Mouse (Mus musculus) CH12F3 (cell line): ENCODE measurements around the gene Ttc16.

Source experiments
- in situ Hi-C: fragments of 300-500 bp; cut with MboI; formaldehyde crosslinking; loops from 2 replicates; pipeline ENCODE4 v1.14.3; 2020; ENCODE audit warnings: low sequenced_read_pairs

The Ttc16 gene

DNA sequence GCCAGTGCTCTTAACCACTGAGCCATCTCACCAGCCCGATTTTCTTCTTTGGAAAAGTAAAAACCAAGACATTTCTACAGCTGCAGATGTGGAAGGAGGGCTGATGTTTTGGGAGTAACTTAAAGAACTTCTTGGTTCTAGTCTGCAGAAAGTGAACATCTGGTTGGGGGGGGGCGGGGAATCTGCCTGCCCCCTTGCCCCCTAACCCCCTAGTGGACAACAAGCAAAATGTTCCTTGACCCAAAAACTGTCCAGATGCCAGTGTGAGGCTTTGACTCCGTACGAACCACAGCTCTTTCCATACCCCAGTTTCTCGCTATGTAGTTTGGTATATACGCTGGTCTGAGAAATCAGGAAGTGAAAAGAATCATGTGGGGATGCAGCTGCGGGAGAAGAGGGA is 25.2 kb downstream of the Ttc16 start:
- in situ Hi-C loops, result no loop called here

DNA sequence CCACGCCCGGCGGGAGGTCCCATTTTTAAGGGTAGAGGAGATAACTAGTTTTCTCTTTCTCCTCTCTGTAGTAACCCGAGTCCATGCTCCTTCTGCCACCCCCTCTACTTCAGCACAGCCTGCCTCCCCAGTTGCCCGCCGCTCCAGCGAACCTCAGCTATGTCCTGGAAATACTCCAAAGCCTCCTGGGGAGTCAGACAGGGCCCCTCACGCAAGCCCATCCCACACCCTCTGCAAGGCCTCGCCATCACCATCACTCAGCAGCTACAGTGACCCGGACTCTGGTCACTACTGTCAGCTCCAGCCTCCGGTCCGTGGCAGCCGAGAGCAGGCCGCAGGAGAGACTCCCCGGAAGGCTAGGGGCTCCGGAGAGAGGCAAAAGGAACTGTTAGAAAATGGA is 26.4 kb downstream of the Ttc16 start:
- in situ Hi-C loops, result loop anchor here (5.0 kb wide), 1 partner anchor 37 kb away; the partner anchor contains the start of gene Cdk9

DNA sequence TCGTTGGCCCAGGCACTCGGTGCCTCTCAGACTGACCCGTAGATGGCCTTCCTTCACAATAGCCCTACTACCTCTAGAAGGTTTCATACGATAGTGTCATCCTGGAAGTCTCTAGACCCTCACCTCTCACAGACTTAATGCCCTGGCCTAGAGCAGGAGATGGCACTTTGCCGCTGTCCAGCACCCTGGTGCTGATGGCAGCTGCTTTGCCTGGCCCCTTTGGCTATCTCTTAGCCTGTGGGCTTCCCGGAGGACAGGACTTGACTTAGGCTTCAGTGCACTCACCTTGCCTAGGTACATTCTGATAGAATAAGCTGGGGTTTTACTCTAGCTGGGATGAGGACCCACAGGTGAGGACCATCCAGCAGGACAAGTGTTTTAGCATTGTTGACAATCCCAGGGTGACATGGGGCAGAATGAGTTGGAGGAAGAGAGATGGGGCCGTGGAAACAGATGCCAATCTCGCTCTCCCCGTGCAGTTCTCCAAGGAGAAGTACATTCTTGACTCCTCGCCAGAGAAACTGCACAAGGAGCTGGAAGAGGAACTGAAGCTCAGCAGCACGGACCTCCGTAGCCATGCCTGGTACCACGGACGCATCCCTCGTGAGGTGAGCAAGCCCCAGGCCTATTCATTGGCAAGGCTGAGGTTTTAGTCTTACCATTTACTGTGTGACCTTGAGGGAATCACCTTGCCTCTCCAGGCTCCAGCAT is 31.0 kb downstream of the Ttc16 start:
- in situ Hi-C loops, result no loop called here

DNA sequence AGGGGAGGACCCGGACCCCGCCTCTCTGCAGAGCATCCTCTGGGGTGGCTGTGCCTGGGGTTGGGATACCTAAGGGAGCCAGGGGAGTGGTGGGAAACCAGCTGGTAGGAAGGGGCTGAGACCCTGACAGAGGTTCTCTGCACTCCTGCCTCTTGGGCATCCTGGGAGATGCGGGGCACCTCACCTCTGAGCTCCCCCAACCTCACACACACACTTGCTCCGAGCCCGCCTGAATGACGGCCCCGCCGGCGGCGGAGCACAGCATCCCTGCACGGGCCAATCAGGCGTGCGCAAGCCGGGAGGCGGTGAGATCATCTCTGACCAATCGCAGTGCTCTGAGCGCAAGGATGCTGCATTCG is 33.3 kb downstream of the Ttc16 start:
- in situ Hi-C loops, result no loop called here

DNA sequence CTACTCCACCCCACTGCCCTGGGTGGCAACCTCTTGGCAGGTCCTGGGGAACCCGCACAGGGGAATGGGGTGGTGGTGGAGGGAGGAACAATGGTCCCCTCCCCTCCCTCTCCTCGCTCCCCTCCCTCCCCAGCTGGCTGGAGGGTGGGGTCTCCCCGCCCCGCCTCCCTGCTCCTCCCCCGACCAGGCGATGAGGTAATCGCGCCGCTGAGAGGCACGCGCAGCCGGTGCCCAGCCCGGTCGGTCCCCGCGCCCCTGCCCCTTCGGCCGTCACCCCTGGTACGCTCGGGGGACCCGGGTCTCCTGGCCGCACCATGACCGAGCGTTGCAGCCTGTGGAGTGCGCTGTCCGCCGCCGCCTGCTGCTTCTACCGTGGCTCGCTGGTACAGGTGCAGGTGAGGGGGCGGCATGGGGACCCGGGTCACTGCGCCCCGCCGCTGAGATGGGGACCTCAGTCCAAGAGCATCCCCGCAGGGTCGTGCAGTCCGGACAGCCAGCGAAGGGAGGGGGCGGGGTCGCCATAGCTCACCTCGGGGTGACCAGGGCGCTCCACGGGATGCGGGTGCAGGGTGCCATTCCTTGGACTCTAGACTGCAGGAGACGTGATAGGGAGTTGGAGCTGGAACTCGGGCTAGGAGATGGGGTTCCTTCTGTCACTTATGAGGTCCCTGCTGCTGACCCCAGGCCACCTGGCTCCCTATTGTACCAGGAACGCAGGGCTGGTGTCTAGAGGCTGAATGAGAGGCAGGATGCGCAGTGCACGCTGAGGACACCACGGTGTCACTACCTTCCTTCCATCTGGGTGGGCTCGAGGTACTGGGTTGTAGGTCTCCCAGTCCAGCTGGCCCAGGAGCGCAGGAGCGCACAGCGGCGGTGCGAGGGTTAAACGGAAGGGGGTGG is 33.9 kb downstream of the Ttc16 start:
- in situ Hi-C loops, result no loop called here

DNA sequence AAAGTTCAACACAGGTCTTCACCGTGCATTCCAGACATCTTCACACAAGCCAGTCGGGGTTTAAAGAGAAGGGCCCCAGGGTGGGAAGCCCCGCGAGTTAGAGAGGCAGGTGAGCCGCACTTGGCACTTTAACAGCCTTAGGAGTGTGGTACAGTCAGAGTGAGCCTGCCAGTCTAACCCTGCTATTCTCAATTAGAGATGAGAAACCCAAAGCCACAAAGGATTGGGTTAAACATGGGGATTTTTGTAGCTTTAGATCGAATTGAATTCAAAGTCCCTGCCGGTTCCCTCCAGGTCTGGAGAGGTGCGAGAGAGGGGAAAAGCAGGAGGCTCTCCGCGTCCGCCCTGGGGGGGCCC is 34.5 kb downstream of the Ttc16 start, which contains the start of gene 6330409D20Rik:
6330409D20Rik (minus strand) TSS at position 101 of the 357 bp plus-strand sequence.
- in situ Hi-C loops, result no loop called here

DNA sequence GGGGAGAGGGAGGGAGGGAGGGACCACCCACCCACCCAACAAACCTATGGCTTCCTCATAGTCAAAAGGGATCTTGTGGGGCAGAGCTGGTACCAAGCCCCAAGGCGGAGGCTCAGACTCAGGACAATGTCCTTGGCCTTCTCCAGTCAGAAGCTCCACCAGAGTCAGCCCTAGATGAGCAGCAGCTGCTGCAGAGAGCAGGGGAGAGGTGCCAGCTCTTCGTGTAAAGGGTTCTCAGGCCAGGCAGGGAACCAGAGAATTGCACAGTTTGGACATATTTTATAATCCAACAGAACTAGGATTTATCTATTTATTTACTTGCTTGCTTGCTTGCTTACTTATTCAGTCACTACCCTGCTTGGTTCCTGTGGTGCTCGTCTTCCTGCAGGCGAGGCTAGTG is 36.1 kb downstream of the Ttc16 start:
- in situ Hi-C loops, result no loop called here

DNA sequence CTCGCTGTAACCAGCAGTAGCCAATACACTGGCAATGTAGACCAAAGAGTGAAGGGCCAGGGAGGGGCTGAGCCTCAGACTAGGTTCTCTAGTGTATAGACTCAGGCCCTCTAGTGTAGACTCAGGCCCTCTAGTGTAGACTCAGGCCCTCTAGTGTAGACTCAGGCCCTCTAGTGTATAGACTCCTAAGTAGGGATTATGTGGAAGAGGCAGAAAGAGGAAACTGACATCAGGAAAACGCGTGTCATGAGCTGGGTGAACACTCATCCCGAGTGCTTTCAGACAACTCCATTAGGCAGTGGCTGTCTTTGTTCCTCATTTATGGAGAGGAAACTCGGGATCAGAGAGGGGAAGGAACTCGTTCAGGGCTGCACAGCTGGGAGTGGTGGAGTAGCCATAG is 38.4 kb downstream of the Ttc16 start:
- in situ Hi-C loops, result no loop called here

DNA sequence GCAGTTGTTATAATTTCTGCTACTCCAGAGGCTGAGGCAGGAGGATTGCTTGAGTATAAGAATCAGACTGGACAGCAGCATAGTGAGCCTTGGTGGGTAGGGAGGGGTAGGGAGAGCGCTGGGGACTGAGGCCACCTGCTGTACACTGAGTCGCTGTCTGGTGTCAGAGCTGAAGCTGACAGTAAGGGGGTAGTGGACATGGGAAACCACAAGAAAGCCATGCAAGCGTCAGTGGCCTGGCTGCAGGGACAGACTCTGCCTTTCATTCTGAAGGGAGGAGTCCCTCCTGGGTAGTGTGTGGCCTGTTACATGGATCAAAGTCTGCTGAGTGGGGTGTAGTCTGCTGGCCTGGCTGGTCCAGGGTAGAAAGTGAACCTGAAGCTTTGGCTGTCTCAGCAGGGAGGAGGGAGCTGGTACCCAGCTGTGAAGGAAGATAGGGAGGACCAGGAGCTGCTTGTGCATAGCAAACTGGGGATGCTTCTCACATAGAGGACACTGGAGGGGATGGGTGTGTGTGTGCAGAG is 39.1 kb downstream of the Ttc16 start:
- in situ Hi-C loops, result no loop called here

DNA sequence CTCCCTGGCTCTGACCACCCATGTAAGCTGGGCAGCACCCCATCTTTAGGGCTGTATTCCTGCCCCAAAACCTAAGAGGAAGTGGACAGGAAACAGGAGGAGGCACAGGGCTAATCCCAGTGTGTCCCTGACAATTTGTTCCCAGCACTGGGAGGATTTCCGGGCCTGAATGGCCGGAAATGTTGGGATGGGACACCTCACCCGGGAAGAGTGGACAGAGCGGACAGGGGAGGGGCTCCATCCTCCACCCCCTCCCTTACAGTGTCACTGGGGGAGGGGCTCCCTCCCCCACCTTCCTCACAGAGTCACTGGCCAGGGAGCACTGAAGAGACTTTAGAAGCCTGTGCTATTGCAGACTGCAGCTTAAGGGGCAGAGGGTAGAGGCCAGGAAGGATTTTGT is 40.5 kb downstream of the Ttc16 start:
- in situ Hi-C loops, result no loop called here

DNA sequence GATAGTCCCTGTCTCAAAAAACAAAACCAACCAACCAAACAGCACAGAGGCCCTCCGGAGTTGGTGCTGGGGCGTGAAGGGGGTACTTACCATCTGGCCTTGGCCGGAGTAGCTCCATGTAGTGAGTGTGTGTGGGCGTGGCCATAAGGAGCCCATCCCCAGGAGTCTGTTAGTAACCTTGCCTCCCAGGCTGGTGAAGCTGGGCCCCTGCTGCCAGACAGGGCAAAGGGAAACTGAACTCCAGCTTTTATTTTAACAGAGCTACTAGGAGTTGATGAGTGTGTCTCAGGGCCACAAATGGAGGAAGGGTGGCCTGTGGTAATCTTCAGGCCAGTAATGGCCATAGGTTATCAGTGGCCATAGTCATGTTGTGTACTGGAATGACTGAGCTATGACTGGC is 41.0 kb downstream of the Ttc16 start:
- in situ Hi-C loops, result no loop called here

DNA sequence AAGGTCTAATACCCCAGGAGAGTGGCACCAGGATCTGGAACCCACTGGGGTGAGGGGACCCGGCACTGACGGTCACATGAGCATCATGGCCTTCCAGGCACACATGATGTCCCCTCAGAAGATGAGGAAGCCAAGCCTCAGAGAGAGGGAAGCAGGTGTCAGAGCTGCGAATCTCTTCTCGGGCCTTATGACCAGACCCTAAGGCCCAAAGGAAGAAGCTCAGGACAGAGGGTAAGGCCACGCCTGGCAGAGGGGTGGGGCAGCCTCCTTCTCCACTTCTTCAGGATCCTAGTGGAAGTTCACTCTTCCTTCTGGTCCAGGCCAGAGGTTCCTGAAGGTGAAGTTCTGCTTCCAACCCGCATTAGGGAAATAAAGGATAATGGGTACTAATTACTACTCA is 42.7 kb downstream of the Ttc16 start:
- in situ Hi-C loops, result no loop called here

DNA sequence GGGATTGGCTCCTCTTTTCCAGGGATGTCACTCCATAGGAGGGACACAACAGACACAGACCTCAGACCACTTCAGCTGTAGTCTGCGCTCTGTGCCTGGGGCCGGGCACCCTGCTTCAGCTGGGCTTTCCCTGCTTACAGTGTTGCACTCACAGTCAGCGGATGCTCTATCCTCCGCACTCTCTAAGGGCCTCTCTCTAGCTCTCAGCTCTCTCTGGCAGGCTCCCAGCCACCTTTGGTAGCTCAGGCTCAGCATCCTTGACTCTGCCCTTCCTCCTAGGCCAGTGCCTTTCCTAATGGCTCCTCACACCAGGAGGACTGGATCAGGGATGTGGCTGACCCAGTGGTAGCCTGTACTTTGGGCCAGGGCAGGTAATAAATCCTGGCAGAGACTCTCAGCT is 43.5 kb downstream of the Ttc16 start:
- in situ Hi-C loops, result no loop called here

DNA sequence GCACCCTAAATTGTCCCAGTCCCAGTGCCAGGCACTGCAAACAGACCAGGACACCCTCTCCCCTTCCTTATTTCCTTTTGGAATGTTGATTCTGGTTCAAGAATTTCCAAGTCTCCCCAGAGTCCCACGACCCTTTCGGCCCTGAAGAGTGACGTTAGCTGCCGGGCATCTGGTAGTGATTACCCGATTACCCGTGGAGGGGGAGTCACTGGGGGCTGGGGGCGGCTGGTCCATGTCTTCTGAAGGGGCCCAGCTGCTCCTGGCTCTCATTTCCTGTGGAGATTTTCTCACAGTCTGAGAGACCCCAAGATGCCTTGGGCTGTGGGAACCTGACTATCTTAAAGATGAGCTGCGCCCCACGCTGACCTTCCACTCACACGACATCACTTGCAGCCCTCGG is 44.6 kb downstream of the Ttc16 start:
- in situ Hi-C loops, result no loop called here

DNA sequence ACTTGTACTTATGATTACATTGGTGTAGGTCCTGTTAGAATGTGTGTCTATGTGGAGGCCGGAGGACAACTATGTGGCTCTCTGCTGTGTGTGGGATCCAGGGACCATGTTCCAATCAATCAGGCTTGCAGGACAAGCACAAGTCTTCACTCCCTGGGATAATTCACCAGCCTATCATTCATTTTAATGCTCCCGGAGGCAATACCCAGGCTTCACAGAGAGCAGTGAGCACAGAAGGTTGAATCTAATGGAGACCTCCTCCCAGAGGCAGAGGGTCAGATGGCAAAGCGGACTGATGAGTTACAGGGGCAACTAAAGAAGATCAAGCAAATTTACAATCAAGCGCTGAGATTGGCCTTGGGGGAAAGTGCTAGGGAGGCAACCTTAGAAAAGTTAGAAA is 45.9 kb downstream of the Ttc16 start:
- in situ Hi-C loops, result no loop called here

DNA sequence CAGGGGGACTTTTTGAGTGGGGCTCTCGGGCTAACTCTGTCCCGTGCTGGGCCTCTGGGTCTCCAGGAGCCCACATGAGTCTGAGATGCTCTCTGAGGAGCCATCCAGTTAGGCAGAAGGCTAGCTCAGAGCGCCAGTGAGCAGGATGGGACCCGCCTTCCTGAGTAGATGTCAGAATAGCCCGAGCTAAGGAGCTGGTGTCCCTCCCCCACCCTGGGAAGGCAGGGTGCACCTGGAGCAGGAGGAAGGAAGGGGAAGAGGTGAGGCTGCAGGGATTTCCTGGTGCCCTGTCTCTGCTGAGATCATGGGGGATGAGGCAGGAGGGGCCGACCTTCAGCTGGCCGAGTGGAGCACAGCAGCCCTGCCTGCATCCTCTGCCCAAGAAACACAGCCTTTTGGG is 47.0 kb downstream of the Ttc16 start:
- in situ Hi-C loops, result no loop called here

DNA sequence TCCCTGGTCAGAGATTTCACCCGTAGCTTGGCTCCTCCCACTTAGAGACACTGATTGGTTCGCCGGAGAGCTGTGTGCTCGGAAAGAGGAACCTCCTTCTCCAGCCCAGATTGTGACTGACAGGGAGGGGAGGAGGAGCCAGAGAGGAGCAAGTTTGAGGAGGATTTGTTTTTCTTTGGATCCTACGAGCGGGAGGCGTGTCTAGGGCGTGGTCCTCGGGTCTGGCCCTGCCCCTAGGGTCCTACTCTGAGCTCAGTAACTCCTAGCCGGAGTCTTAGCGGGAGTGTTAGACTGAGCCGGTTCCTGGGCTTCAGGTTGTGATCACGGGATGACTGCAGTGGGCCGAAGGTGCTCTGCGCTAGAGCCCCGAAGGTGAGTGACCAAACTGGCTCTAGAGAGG is 48.0 kb downstream of the Ttc16 start:
- in situ Hi-C loops, result no loop called here

DNA sequence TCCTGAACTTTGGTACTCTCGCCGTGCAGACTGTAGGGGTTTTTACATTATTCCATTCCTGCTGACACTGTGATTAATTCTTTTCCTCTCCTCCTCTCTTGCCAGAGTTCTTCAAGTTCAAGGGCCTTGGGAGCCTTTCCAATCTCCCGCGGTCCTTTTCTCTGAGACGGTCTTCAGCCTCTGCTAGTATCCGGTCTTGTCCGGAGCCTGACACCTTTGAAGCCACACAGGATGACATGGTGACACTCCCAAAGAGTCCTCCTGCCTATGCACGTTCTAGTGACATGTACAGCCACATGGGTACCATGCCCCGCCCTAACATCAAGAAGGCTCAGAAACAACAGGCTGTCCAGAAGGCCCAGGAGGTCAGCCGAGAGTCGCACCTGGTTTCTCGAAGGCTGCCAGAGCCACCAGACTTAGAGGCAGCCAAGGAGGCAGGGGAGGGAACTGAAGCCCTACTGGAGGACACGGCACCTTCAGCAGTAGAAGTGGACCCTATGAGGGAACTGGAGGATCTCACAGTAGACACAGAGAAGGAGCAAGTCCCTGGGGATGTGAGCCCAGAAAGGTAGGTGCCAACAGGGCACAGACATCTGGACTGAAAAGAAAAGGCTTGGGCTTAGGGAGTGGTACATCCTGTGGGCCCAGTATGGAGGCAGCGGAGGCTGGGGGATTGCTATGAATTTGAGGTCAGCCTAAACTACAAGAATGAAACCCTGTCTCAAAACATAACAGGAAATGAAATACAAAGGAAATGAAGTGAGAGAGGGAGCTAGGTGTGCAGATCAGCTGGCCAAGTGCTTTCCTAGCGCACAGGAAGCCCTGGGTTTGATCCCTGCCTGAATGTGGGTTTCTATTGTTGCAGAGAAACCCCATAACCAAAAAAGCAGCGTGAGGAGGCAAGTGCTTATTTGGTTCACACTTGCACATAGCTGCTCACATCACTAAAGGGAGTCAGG is 50.3 kb downstream of the Ttc16 start:
- in situ Hi-C loops, result no loop called here

DNA sequence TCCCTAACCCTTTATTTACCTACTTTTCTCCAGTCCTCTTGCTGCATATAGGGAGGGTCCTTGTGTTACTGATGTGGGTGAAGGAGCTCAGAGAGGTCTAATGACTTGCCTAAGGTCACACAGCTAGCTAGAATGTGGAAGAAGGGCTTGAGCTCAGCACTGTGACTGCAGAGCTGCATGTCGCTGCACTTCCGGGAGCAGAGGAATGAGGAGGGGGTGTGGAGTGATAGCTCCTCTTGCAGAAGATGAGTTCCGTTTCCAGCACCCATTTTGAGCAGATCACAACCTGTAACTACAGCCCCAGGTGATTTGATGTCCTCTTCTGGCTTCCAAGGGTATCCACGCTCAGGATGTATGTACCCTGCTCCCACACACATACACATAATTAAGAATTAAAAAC is 51.3 kb downstream of the Ttc16 start:
- in situ Hi-C loops, result no loop called here

DNA sequence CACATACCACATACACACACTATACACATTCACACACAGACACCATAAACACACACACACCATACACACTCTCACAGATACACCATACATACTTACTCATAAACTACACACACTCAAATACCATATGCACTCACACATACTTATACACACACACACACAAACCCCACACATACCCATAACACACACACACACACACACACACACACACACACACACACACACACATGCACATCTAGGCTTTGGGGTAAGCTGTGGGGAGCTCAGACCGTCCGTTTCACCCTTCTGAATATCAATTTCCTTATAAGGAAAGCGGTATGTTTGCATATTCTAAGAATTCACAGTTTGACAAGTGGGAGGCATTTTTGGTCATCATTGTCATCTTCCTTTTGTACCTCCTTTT is 52.9 kb downstream of the Ttc16 start:
- in situ Hi-C loops, result no loop called here

DNA sequence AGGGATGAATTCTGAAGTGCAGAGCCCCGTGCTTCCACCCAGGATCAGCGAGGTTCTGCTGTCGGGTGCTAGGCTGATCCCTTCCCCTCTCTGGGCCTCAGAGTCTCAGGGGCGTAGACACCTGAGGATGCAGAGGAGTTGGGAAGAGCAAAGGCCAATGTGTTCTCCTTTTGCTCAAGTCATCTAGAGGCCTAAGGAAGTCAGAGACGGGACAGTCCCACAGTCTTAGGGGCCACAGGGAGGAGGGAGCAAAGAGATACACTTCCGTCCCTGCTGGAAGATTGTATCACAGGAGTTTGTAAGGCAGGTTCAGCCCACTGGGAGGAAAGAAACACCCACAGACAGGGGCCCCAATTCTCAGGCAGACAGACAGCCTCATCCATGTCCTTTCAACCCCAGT is 53.4 kb downstream of the Ttc16 start:
- in situ Hi-C loops, result no loop called here
